Comparison of ENCODE assay signal across 10 mouse cellular contexts in genomic region chr1:89928676-89929075, GRCm38 (mm10). TPM values are rescaled to one million over a fixed set of nuclear protein-coding genes. Genes with fewer than 3 reads are reported as not detected.
A peak's percentile ranks its signal among the peaks of the same experiment; 100 is the strongest.
DNase-seq lines count a peak whose midpoint lies in the region; ATAC-seq and TF ChIP-seq lines count a peak whose summit lies in the region.
"Had no signal": no experiment of that assay in that cellular context is flagged by ENCODE, and none has a peak within 500 bp of the region (broad histone marks: within the 10 kb centered on the region; RNA-seq: fewer than 3 reads in every experiment).

No protein-coding gene starts in this region.

- no peak overlapping the region for H3K27ac ChIP-seq in gastrocnemius, adult 2 months
- no peak overlapping the region for H3K27ac ChIP-seq in liver, embryonic 13.5 days
- H3K27ac ChIP-seq: liver, embryonic 14.5 days had no signal

- TF ChIP-seq CTCF in gastrocnemius, adult 2 months (IDR thresholded peaks at IDR 0.05) = no peak

- peak overlapping the region; percentile 43 for H3K4me3 ChIP-seq in gastrocnemius, adult 2 months
- peak overlapping the region; percentile 14 for H3K4me3 ChIP-seq in liver, embryonic 13.5 days (replicated peaks)

- H3K36me3 ChIP-seq in liver, embryonic 13.5 days = no peaks in the 10 kb centered on the region

- H3K4me1 ChIP-seq in liver, embryonic 13.5 days (replicated peaks) = peaks cover 25% of the 10 kb centered on the region

- H3K4me2 ChIP-seq in liver, embryonic 13.5 days = peak overlapping the region; percentile 9; the same call in 1 of the 2 replicates

- H3K9ac ChIP-seq in liver, embryonic 13.5 days = no peak overlapping the region
- H3K9ac ChIP-seq: liver, embryonic 14.5 days had no signal

- no peaks in the 10 kb centered on the region for H3K9me3 ChIP-seq in liver, embryonic 13.5 days (replicated peaks)

- no peak for ATAC-seq in liver, embryonic 13.5 days (ENCODE audit: low read depth)
- no peak for ATAC-seq in megakaryocyte-erythroid progenitor cell, adult 5-6 weeks (replicated peaks; ENCODE audit: low FRiP score, low TSS enrichment, poor library complexity, severe bottlenecking)
- no peak for ATAC-seq in erythroid progenitor cell, adult 5-6 weeks (replicated peaks; ENCODE audit: low FRiP score, poor library complexity, severe bottlenecking)

- H3K27me3 ChIP-seq in liver, embryonic 13.5 days = peaks cover 100% of the 10 kb centered on the region

- WGBS in liver, embryonic 13.5 days (ENCODE audit: insufficient replicate concordance) = 19% methylated on average over 25 of the region's 25 CpGs

- intact Hi-C loops in gastrocnemius, adult 2 months (cut with DNase I) = no loop called here
- intact Hi-C loops in gastrocnemius, postnatal 36 days (cut with DNase I) = no loop called here

- no peak for DNase-seq in gastrocnemius, adult 2 months
- no peak for DNase-seq in gastrocnemius, postnatal 36 days
- DNase-seq in testis, postnatal 10 days (ENCODE audit: low spot score) = peak; percentile 45
- no peak for DNase-seq in testis, postnatal 14 days (ENCODE audit: low spot score)
- no peak for DNase-seq in liver, embryonic 13.5 days
- no peak for DNase-seq in layer of hippocampus, postnatal 25 days (ENCODE audit: extremely low spot score in 1 of 2, low spot score in 1 of 2)
- DNase-seq: cerebellum, postnatal 25 days had no signal

RNA-seq across cellular contexts. Expression of gene Gbx2, which starts 2.3 kb away (rescaled TPM):
- total RNA-seq in gastrocnemius, adult 2 months (2021) = under 1 TPM in 1 of 2 experiments, not detected in 1; 0.56 TPM
- under 1 TPM; 0.20 to 0.35 TPM for total RNA-seq in gastrocnemius, postnatal 36 days (2021)
- polyA plus RNA-seq in liver, embryonic 13.5 days (2015; fragmentation: Nextera tagmentation; extraction: Ambion mirVana) = 1.1 and 1.5 TPM in 2 replicates
- total RNA-seq in megakaryocyte-erythroid progenitor cell, adult 5-6 weeks (2014; fragmentation: Nextera tagmentation) = not detected in 2 replicates
- total RNA-seq in megakaryocyte-erythroid progenitor cell, adult 5-6 weeks (2017) = 1.6 and 4.5 TPM in 2 replicates
- total RNA-seq in erythroid progenitor cell, adult 5-6 weeks (2015; ENCODE audit: low replicate concordance) = not detected in 2 replicates
- not detected in 2 replicates for total RNA-seq in erythroid progenitor cell, adult 5-6 weeks (2017; ENCODE audit: low replicate concordance)
- under 1 TPM in 1 of 2 experiments, not detected in 1; 0.44 TPM for total RNA-seq in layer of hippocampus, postnatal 25 days (2021)
